Mouse (Mus musculus): ENCODE results near the gene Ints14. TPM values are rescaled to one million over a fixed set of nuclear protein-coding genes. Genes with fewer than 3 reads are reported as not detected.
A peak's percentile ranks its signal among the peaks of the same experiment; 100 is the strongest.

Gene Ints14
- total RNA-seq, 1 experiment from 2014 or later = 37.1 TPM

DNA sequence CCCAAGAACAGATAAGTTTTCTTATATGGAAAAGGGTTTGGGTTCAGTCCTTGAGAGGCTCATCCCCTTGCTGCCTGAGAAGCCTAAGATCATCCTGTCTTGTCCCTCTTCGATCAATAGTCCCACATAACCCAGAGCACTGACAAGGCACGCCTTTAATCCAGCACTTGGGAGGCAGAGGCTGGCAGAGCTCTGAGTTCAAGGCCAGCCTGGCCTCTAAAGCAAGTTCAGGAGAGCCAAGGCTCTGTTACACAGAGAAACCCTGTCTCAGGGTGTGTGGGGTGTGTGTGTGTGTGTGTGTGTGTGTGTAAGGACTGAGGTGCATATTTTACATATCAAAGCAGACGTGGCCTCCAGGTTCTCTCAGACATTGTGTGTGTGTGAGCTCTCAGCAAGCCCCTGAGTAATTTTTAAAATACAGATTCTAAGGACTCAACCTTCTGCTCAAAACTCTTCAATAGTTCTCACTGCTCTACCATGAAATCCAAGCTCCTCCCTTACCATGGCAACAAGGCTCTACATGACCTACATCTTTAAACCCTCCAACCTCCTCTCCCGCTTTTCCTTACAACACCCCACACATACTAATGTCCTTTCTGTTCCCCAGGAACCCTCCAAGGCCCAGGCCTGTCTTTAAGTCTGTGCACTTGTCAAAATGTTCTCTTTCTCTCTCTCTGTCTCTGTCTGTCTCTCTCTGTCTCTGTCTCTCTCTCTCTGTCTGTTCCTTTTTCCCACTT is 55.7 kb downstream of the Ints14 start:
- ATAC-seq (replicated peaks; ENCODE audit: low read depth, poor library complexity, severe bottlenecking) = no peak

DNA sequence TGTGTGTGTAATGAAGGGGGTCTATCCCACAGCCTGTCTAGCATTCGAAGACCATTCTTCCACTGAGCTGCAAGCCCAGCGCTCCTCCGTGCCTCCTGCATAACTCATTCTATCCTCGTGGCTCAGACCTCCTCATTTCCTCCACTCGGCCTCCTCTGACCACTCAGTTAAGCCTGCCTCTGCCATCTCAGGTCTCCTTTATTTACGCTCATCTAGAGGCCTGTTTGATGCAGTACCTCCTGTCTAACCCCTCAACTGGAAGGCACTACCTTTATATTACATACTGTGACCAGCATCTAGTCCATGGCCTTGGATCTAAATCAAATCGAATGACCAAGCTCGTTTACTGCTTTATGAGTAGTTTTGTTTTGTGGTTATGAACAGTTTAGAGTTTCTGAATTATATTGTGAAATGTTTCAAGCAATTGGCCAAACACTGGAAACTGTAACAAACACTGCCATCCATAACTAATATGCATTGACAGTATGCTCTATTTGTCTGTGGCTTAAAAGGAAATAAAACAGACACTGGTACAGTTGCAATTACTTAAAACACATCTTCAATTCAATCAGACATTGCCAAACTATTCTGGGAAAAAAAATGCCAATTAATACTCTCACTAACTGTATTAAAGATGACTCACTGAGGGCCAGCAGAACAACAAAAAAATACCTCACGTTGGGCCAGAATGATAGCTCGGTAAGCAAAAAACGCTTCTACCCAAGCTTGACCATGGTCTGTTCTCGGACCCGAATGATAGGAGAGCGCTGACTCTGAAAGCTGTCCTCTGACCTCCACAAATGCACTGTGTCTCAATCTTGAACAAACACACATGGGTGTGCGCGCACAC is 56.5 kb downstream of the Ints14 start:
- no peak for ATAC-seq (replicated peaks; ENCODE audit: low read depth, poor library complexity, severe bottlenecking)

DNA sequence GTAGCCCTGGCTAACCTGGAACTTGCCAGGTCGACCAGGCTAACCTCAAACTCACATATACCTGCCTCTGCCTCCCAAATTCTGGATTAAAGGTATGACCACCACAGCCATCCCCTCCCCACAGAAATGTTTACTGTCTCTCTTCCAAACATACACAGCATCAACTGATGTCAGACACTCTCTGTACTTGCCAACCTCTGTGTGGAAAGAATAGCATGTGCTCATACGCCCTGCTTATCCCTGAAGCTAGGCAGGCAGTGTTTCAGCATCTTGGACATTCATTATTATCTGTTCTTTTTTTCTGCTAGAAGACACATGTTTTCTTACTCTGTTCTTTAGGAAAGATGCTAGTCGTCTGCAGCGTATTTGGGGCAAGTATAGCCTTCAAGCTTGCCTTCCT is 57.2 kb downstream of the Ints14 start:
- ATAC-seq (replicated peaks; ENCODE audit: low read depth, poor library complexity, severe bottlenecking) = no peak

DNA sequence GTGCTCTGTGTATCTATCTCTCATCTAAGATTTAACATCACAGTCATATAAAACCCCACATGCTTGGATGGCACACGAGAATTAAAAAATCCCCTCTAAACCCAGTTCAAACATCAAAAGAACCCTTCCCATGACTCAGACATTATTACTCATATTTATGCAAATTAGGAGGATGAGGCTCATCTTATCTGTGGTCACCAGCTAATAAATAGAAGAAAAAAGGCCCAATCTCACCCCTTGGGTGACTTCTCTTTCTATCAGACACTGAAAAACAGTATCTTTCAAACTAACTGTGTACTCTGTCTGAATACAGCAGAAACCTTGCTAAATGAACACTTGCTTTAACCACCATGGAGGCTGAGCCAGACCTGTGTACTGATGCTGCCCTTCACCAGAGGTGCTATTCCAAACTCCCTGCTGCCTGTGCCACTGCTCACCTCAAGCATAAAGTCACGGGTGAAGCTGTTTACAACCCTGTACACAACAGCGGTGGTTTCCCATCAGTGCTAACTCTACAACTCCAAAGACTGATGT is 58.0 kb downstream of the Ints14 start:
- ATAC-seq (replicated peaks; ENCODE audit: low read depth, poor library complexity, severe bottlenecking) = no peak

GRCm38 (mm10) chr9:65019146-65019545 is 58.4 kb downstream of the Ints14 start:
- ATAC-seq (replicated peaks; ENCODE audit: low read depth, poor library complexity, severe bottlenecking) = no peak

GRCm38 (mm10) chr9:65020128-65020527 is 59.4 kb downstream of the Ints14 start:
- no peak for ATAC-seq (replicated peaks; ENCODE audit: low read depth, poor library complexity, severe bottlenecking)

DNA sequence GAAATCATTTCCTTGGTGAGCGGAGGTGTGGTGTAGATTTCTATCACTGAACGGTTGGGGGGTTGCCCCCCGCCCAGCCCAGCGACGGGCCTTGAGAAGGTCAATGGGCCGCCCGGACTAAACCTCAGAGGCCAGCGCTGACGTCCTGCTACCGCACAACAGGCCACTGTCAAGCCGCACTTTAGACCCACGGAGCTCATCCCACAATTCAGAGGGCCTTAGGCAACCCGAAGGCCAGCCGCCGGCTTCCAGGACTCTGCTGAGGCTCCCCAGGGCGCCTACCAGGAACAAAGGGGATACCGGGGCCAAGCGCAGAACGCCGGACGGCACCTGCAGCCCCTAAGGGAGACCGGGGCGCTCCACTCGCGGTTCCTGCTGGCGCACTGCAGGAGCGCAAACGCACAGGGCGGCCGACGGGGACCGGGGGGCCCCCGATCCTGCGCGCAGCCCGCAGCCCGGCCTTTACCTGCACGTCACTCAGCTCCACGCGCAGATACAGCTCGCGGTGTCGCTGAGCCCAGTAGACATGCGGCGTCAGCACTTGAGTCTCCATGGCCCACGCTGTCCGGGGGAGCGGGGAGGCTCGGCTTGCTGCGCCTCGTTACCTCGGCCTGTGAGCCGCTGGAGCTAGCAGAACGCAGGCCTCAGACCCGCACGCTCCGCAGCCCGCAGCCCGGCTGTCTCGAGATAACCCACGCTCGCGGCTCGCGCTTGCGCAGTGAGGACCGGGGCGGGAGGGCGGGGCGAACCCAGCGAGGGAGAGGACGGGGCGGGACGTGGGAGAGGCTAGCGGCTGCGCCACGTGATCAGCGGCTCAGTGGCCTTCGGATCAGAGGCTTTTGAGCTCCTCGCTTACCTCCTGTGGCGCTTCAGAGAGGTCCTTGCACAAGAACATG is 60.5 kb downstream of the Ints14 start, which contains the start of gene Hacd3:
Hacd3 (minus strand) TSS at position 703 of the 896 bp plus-strand sequence.
- ATAC-seq (replicated peaks; ENCODE audit: low read depth, poor library complexity, severe bottlenecking) = peak; percentile 82

DNA sequence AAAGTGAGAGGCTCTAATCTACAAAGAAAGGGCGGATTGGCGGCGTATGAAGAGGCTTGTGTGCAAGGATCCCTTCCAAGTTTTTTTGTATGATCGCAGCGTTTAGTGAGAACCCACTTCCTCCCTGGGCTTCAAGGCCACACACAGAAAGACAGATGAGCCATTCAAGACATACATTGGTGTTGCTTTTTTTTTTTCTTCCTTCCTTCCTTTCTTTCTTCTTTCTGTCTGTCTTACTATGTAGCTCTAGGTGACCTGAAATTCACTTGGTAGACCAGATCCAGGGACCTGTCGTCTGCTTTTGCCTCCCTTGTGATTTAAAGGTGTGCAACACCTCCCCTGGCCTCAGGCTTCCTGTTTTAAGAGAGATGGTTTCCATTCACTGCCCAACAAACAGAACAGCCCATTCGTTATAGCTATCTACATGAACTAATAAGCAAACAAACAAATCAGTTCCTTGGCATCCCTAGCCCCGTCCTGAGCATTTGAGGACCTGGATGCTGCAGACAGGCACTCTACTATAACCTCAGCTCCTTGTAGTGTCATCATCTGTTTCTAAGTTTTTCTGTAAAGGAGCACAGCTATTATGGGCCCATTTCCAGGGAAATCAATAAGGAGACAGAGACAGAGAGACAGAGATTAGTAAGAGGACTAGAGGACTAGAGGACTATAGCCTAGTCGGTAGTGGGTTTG is 61.3 kb downstream of the Ints14 start:
- peak; percentile 53; the same call in 1 of the 2 replicates for ATAC-seq (replicated peaks; ENCODE audit: low read depth, poor library complexity, severe bottlenecking)

GRCm38 (mm10) chr9:65022580-65023135 is 62.0 kb downstream of the Ints14 start:
- no peak for ATAC-seq (replicated peaks; ENCODE audit: low read depth, poor library complexity, severe bottlenecking)

DNA sequence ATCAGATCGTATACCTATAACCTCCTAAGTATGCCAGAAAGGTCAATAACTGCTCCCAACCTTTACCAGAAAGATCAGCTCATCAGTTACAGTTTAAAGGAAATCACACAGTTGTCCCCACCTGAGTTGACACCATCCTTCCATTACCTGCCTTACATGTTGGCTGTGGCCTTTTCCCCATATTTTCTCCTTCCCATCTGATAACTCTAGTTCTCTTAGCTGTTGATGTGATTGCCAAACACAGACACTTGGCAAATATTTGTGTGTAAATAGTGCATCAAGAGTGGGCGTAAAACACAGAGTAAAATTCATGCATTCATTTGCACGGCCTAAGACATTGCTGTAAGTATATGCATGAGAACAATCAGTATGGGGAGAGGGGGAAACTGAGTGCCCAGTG is 62.7 kb downstream of the Ints14 start:
- no peak for ATAC-seq (replicated peaks; ENCODE audit: low read depth, poor library complexity, severe bottlenecking)

DNA sequence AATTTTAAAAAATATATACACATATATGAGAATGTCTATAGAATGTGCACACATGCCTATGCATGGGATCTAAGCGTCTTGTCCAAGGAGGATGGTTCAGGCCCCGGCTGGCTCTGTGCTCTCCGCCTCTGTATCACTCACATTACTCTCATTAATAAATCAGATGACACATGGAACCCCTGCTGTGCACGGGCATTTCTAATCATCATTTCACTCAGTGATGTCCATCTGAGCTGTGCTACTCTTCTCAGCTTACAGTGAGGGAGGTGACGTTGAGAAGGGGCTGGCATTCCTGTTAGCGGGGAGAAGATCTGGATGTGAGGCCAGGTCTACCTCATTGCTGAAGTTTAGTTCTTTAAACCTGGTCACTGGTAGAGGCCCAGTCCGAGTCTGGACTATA is 66.5 kb downstream of the Ints14 start:
- no peak for ATAC-seq (replicated peaks; ENCODE audit: low read depth, poor library complexity, severe bottlenecking)

GRCm38 (mm10) chr9:65028313-65028712 is 67.6 kb downstream of the Ints14 start:
- no peak for ATAC-seq (replicated peaks; ENCODE audit: low read depth, poor library complexity, severe bottlenecking)

DNA sequence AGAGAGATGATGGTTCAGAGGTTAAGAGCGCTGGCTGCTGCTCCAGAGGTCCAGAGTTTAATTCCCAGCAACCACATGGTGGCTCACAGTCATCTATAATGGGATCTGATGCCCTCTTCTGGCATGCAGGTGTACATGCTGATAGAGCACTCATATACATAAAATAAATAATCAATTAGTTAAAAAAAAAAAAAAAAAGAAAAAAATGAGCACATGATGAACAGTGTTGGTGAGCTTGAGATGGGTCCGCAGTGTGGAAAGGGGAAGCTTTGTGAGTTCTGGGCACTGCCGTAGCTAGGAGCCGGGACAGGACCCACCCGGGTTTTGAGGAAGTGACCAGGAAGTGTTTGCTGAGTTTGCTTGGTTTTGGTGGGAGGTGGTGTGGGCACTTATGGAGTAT is 70.7 kb downstream of the Ints14 start:
- ATAC-seq (replicated peaks; ENCODE audit: low read depth, poor library complexity, severe bottlenecking) = peak; percentile 53

DNA sequence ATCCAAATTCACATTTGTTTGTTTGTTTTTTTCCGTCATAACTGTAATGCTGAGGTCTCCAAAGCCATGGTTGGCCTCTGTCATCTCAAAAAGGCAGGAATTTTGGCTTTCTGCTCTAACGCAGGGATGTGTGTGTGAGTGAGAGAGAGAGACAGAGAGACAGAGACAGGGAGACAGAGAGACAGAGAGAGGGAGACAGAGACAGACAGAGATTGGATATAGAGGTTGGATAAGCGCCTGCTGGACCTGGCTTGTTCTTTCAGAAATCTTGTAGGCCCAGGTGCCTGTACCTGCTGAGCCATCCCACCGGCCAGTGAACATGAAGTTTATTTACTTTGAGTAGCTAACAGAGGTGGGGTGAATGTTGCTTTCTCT is 71.2 kb downstream of the Ints14 start:
- 0 out of 2 replicates have a peak, but pooled peaks have one; percentile 1 for ATAC-seq (replicated peaks; ENCODE audit: low read depth, poor library complexity, severe bottlenecking)

GRCm38 (mm10) chr9:65032269-65033108 is 71.8 kb downstream of the Ints14 start, which contains the start of gene Dpp8:
TSS of gene Dpp8 (plus strand) at chr9:65032414.
- peak; percentile 95 for ATAC-seq (replicated peaks; ENCODE audit: low read depth, poor library complexity, severe bottlenecking)

GRCm38 (mm10) chr9:65036456-65036855 is 75.8 kb downstream of the Ints14 start:
- ATAC-seq (replicated peaks; ENCODE audit: low read depth, poor library complexity, severe bottlenecking) = no peak
